Mouse (Mus musculus) heart, adult 2 months (tissue): ENCODE data around the gene Atp10a. TPM values are rescaled to one million over a fixed set of nuclear protein-coding genes. Genes with fewer than 3 reads are reported as not detected.
A peak's percentile ranks its signal among the peaks of the same experiment; 100 is the strongest.

Experiments used
- DNase-seq, 2 experiments: peaks; one replicate each; pipeline ENCODE4 v3.0.0; 2021
- H3K27ac ChIP-seq: fragments of 200-600 bp; 2 replicates; pipeline ENCODE4 v1.8.1; 2022
- H3K27me3 ChIP-seq: fragments of 200-500 bp; 2 replicates; pipeline ENCODE4 v1.6.1; 2012; ENCODE audit warnings: mild to moderate bottlenecking, low read length, inconsistent platforms, mixed read lengths; ENCODE audit not compliant: control insufficient read depth, insufficient read depth
- H3K36me3 ChIP-seq: fragments of 200-500 bp; 2 replicates; pipeline ENCODE4 v1.6.1; 2012; ENCODE audit warnings: low read length, inconsistent platforms; ENCODE audit not compliant: control insufficient read depth, insufficient read depth
- H3K4me1 ChIP-seq: fragments of 200-500 bp; 2 replicates; pipeline ENCODE4 v1.6.1; 2011; ENCODE audit warnings: low read length; ENCODE audit not compliant: control insufficient read depth, insufficient read depth
- H3K4me3 ChIP-seq: fragments of 200-600 bp; 2 replicates; pipeline ENCODE4 v1.8.1; 2022
- H3K79me2 ChIP-seq: fragments of 200-500 bp; replicated peaks from 2 replicates; pipeline ENCODE4 v1.6.1; 2012; ENCODE audit warnings: mild to moderate bottlenecking, inconsistent platforms, low read length, moderate library complexity, mixed read lengths; ENCODE audit not compliant: control insufficient read depth, insufficient read depth
- H3K9ac ChIP-seq: fragments of 200-500 bp; 2 replicates; pipeline ENCODE4 v1.6.1; 2012; ENCODE audit warnings: low read depth, mild to moderate bottlenecking, control low read depth, inconsistent platforms, low read length, mixed read lengths
- CTCF ChIP-seq: fragments of 200-600 bp; IDR thresholded peaks from 2 replicates; pipeline ENCODE4 v1.8.1; 2022; ENCODE audit warnings: antibody characterized with exemption, mild to moderate bottlenecking, moderate library complexity
- EP300 ChIP-seq: fragments of 200-500 bp; IDR thresholded peaks from 2 replicates; pipeline ENCODE4 v1.6.1; 2011; ENCODE audit warnings: low read depth, low read length, control low read depth; ENCODE audit not compliant: insufficient read depth
- POLR2A ChIP-seq: fragments of 200-500 bp; IDR thresholded peaks from 2 replicates; pipeline ENCODE4 v1.6.1; 2011; ENCODE audit warnings: mild to moderate bottlenecking, low read depth, low read length, control low read depth; ENCODE audit not compliant: insufficient read depth
- WGBS: fragments of 180-500 bp; shearing (Covaris S2); methylation state at CpG from one replicate; pipeline ENCODE4 v1.1.7; 2018; 5-methylcytosine and 5-hydroxymethylcytosine counted together
- intact Hi-C: fragments of 180-260 bp; cut with DNase I; formaldehyde crosslinking; loops from one replicate; pipeline ENCODE4 v1.15.1; 2025
- polyA plus RNA-seq: library from polyadenylated mRNA; depleted of rRNA; stranded (reverse); fragments of >200 nt; gene quantifications from 2 replicates; pipeline ENCODE4 v1.2.3, GENCODE M21; 2012
- total RNA-seq, 2 experiments: library from RNA; stranded (reverse); gene quantifications; 2 replicates each; pipeline ENCODE4 v1.2.3; 2021

Atp10a gene
- total and polyA plus RNA-seq, 3 experiments = 1.3 to 1.8 (median 1.5) TPM

GRCm38 (mm10) chr7:58755083-58755482 lies 99.1 kb downstream of the Atp10a start:
- TF ChIP-seq EP300 (no peak), CTCF (no peak)
- Histone ChIP-seq H3K4me3 (no peak overlapping the region), H3K36me3 (no peaks in the 10 kb centered on the region), H3K79me2 (no peaks in the 10 kb centered on the region), H3K27ac (no peak overlapping the region), H3K4me1 (peaks cover 2% of the 10 kb centered on the region), H3K27me3 (no peaks in the 10 kb centered on the region), H3K9ac (no peak overlapping the region)
- DNase-seq = no peak
- intact Hi-C loops = no loop called here

- no peaks in the 10 kb centered on the region for H3K27me3 ChIP-seq
- H3K79me2 ChIP-seq = no peaks in the 10 kb centered on the region
- no peak overlapping the region for H3K4me3 ChIP-seq
- no peak for DNase-seq
- no peak overlapping the region for H3K27ac ChIP-seq
- no peak overlapping the region for H3K9ac ChIP-seq
- peaks cover 2% of the 10 kb centered on the region for H3K4me1 ChIP-seq
- WGBS = 24% methylated on average over 1 of the region's 1 CpGs
- H3K36me3 ChIP-seq = no peaks in the 10 kb centered on the region
- TF ChIP-seq POLR2A (no peak), EP300 (no peak), CTCF (no peak)
- intact Hi-C loops = no loop called here
Measured at GRCm38 (mm10) chr7:58755846-58756245, 99.9 kb downstream of the Atp10a start.

GRCm38 (mm10) chr7:58757331-58757730 lies 101.4 kb downstream of the Atp10a start:
- TF ChIP-seq CTCF = no peak
- TF ChIP-seq POLR2A = no peak
- no peak for TF ChIP-seq EP300
- Histone ChIP-seq H3K9ac (no peak overlapping the region), H3K27ac (no peak overlapping the region), H3K27me3 (no peaks in the 10 kb centered on the region), H3K36me3 (no peaks in the 10 kb centered on the region), H3K4me3 (no peak overlapping the region), H3K79me2 (no peaks in the 10 kb centered on the region), H3K4me1 (no peaks in the 10 kb centered on the region; the same call in 1 of the 2 replicates)
- DNase-seq = no peak
- 87% methylated on average over 2 of the region's 2 CpGs for WGBS
- intact Hi-C loops = no loop called here

DNA sequence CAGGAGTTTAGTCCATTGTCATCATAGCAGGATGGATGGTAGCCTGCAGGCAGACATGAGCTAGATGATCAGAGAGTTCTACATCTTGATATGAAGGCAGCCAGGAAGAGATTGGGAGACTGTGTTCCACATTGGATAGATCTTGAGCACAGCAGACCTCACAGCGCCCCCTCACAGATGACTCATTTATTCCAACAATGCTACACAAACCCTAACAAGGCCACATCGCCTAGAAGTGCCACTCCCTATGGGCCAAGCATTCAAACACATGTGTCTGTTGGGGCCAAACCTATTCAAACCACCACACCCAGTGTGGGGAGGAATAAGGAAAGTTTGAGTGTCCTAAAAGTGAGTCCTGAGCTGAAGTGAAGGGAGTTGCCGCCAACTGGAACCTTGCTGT lies 102.4 kb downstream of the Atp10a start:
- H3K27ac ChIP-seq = no peak overlapping the region
- H3K4me3 ChIP-seq = no peak overlapping the region
- DNase-seq = no peak
- no peaks in the 10 kb centered on the region for H3K79me2 ChIP-seq
- no peaks in the 10 kb centered on the region; the same call in 1 of the 2 replicates for H3K4me1 ChIP-seq
- no peaks in the 10 kb centered on the region for H3K27me3 ChIP-seq
- TF ChIP-seq POLR2A = no peak
- no peak for TF ChIP-seq EP300
- TF ChIP-seq CTCF = no peak
- no peaks in the 10 kb centered on the region for H3K36me3 ChIP-seq
- WGBS = 66% methylated on average over 3 of the region's 3 CpGs
- H3K9ac ChIP-seq = no peak overlapping the region
- intact Hi-C loops = no loop called here

DNA sequence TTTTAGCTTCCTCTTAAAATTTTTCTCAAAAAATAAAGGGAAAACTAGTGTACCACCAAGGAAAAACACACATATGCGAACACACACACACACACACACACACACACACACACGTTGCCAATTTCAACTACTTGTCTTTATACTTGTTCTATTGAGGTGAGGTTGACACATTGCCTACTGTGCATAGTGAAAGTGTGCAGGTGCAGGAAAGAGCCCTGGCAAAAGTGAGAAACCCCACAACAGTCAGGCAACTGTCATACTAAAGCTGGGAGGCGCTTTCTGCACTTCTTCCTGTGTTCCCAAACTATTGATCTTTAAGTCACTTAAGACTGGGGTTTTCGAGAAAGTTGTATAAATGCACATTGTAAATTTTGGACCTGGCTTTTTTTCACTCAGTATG lies 103.3 kb downstream of the Atp10a start:
- intact Hi-C loops = no loop called here
- no peak overlapping the region for H3K9ac ChIP-seq
- no peak overlapping the region for H3K27ac ChIP-seq
- H3K4me1 ChIP-seq = no peaks in the 10 kb centered on the region; the same call in 1 of the 2 replicates
- TF ChIP-seq EP300 (no peak), CTCF (no peak), POLR2A (no peak)
- H3K27me3 ChIP-seq = no peaks in the 10 kb centered on the region
- no peaks in the 10 kb centered on the region for H3K79me2 ChIP-seq
- 93% methylated on average over 4 of the region's 4 CpGs for WGBS
- no peak overlapping the region for H3K4me3 ChIP-seq
- no peak for DNase-seq
- H3K36me3 ChIP-seq = no peaks in the 10 kb centered on the region

- 42% methylated on average over 6 of the region's 6 CpGs for WGBS
Measured at GRCm38 (mm10) chr7:58767257-58767656, 111.3 kb downstream of the Atp10a start.

GRCm38 (mm10) chr7:58768253-58768652 lies 112.3 kb downstream of the Atp10a start:
- no peak overlapping the region for H3K27ac ChIP-seq
- no peaks in the 10 kb centered on the region for H3K79me2 ChIP-seq
- H3K4me1 ChIP-seq = peaks cover 1% of the 10 kb centered on the region; the same call in 1 of the 2 replicates
- intact Hi-C loops = no loop called here
- no peaks in the 10 kb centered on the region for H3K36me3 ChIP-seq
- no peak for DNase-seq
- H3K27me3 ChIP-seq = no peaks in the 10 kb centered on the region
- WGBS = 81% methylated on average over 2 of the region's 2 CpGs
- no peak overlapping the region for H3K4me3 ChIP-seq
- TF ChIP-seq EP300 (no peak), CTCF (no peak), POLR2A (no peak)
- no peak overlapping the region for H3K9ac ChIP-seq

More at GRCm38 (mm10) chr7:58767257-58767656, 111.3 kb downstream of the Atp10a start:
- no peak for TF ChIP-seq POLR2A
- TF ChIP-seq CTCF = peak; percentile 64
- no peak for TF ChIP-seq EP300
- H3K27ac ChIP-seq = no peak overlapping the region
- DNase-seq = peak; percentile 40 to 50
- H3K9ac ChIP-seq = no peak overlapping the region
- intact Hi-C loops = no loop called here
- H3K4me3 ChIP-seq = no peak overlapping the region
- H3K79me2 ChIP-seq = no peaks in the 10 kb centered on the region
- H3K36me3 ChIP-seq = no peaks in the 10 kb centered on the region
- H3K27me3 ChIP-seq = no peaks in the 10 kb centered on the region
- peaks cover 1% of the 10 kb centered on the region; the same call in 1 of the 2 replicates for H3K4me1 ChIP-seq
